Mouse (Mus musculus) thymus, adult 2 months (tissue): ENCODE results near the gene Tenm4. TPM values are rescaled to one million over a fixed set of nuclear protein-coding genes. Genes with fewer than 3 reads are reported as not detected.

ENCODE experiments used
- DNase-seq: peaks from one replicate; pipeline ENCODE4 v3.0.0; 2021
- H3K27ac ChIP-seq: fragments of 200-500 bp; 2 replicates; pipeline ENCODE4 v1.5.1; 2012; ENCODE audit warnings: low read length, control low read depth; ENCODE audit not compliant: control insufficient read depth, insufficient read depth
- H3K27me3 ChIP-seq: fragments of 200-500 bp; 2 replicates; pipeline ENCODE4 v1.6.1; 2012; ENCODE audit warnings: mild to moderate bottlenecking, low read length, moderate library complexity, mixed read lengths; ENCODE audit not compliant: control insufficient read depth, insufficient read depth
- H3K36me3 ChIP-seq: fragments of 200-500 bp; 2 replicates; pipeline ENCODE4 v1.6.1; 2012; ENCODE audit warnings: mild to moderate bottlenecking, low read length, moderate library complexity; ENCODE audit not compliant: control insufficient read depth, insufficient read depth
- H3K4me1 ChIP-seq: fragments of 200-500 bp; replicated peaks from 2 replicates; pipeline ENCODE4 v1.6.1; 2012; ENCODE audit warnings: low read length; ENCODE audit not compliant: control insufficient read depth, insufficient read depth
- H3K4me3 ChIP-seq: fragments of 200-500 bp; 2 replicates; pipeline ENCODE4 v1.5.1; 2012; ENCODE audit warnings: mild to moderate bottlenecking, low read length, control low read depth, moderate library complexity; ENCODE audit not compliant: control insufficient read depth, insufficient read depth
- CTCF ChIP-seq: fragments of 200-500 bp; IDR thresholded peaks from 2 replicates; pipeline ENCODE4 v1.5.1; 2012; ENCODE audit warnings: mild to moderate bottlenecking, control low read depth, low read length, moderate library complexity, borderline replicate concordance; ENCODE audit not compliant: control insufficient read depth, poor library complexity, insufficient read depth; ENCODE audit errors: extremely low read depth
- POLR2A ChIP-seq: fragments of 200-500 bp; IDR thresholded peaks from 2 replicates; pipeline ENCODE4 v1.6.1; 2012; ENCODE audit warnings: mild to moderate bottlenecking, low read length, control low read depth, moderate library complexity; ENCODE audit not compliant: control insufficient read depth, poor library complexity, insufficient read depth; ENCODE audit errors: extremely low read depth
- WGBS: fragments of 180-500 bp; shearing (Covaris S2); methylation state at CpG from one replicate; pipeline ENCODE4 v1.1.7; 2018; 5-methylcytosine and 5-hydroxymethylcytosine counted together
- polyA plus RNA-seq: library from polyadenylated mRNA; depleted of rRNA; stranded (reverse); fragments of >200 nt; gene quantifications from 2 replicates; pipeline ENCODE4 v1.2.3, GENCODE M21; 2012

Gene Tenm4
- polyA plus RNA-seq, 1 experiment = 2.7 TPM

DNA sequence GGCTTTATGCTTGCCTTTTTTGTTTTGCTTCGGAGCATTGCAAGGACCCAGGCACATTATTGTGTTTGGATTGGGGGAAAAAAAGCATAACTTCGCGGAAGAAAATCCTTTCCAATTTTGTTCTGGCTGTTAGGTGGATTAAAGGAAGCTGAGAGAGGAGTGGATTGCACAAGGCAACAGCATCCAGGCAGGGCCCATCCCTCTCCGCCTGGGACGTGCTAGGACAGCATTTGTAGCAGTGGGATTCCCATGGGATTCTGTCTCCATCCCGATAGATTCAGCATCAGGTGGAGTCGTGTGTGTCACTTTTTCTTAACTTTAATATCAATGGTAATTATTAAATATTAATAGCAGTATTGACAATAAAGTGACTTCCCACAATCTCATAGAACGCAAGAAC, 255.9 kb downstream of the Tenm4 start:
- TF ChIP-seq POLR2A (no peak), CTCF (no peak)
- Histone ChIP-seq H3K4me1 (no peaks in the 10 kb centered on the region), H3K4me3 (no peak overlapping the region), H3K36me3 (no peaks in the 10 kb centered on the region), H3K27ac (no peak overlapping the region), H3K27me3 (no peaks in the 10 kb centered on the region)
- DNase-seq = no peak
- WGBS = 82% methylated on average over 8 of the region's 8 CpGs

DNA sequence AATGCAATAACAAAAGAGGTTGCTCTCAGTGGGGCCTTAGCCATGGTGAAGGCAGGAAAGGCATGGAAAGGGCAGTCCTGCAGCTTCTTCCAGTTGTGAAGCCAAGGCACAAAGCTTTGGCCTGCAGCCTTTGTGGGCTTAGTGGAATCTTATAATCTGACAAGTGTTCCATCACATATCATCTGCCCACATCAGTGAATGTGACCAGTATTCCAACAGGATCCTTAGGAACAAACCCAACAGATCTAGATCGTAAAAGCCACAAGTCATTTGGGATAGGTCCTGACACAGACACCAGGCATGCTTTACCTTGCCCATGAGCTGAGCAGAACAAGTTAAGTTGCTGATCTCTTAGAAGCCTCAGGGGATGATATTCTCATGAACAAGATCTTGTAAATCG, 262.3 kb downstream of the Tenm4 start:
- H3K27me3 ChIP-seq = no peaks in the 10 kb centered on the region
- TF ChIP-seq POLR2A (no peak), CTCF (no peak)
- H3K36me3 ChIP-seq = no peaks in the 10 kb centered on the region
- no peak overlapping the region for H3K27ac ChIP-seq
- 94% methylated on average over 2 of the region's 2 CpGs for WGBS
- H3K4me3 ChIP-seq = no peak overlapping the region
- no peak for DNase-seq
- no peaks in the 10 kb centered on the region for H3K4me1 ChIP-seq

DNA sequence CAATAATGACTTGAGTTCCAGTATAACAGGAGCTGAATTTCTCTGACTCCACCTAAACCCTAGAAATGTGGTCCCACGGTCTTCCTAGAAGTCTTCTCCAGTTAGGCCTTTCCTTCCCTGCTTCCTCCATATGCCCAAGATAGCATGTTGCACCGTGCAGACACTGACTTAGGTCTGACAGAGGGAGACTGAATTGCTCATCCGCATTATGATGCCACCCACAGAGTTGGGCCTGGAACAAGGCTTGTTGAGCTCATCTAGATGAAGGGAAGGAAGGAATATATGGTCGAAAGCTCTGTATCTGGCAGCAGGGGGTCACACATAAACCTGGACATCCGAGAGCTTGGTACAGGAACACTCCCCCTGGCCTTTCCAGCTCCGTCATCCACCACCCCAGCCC, 267.3 kb downstream of the Tenm4 start:
- H3K4me1 ChIP-seq = no peaks in the 10 kb centered on the region
- H3K27ac ChIP-seq = no peak overlapping the region
- no peak overlapping the region for H3K4me3 ChIP-seq
- no peak for DNase-seq
- TF ChIP-seq POLR2A = no peak
- no peak for TF ChIP-seq CTCF
- WGBS = 95% methylated on average over 6 of the region's 6 CpGs
- H3K27me3 ChIP-seq = no peaks in the 10 kb centered on the region
- H3K36me3 ChIP-seq = no peaks in the 10 kb centered on the region

DNA sequence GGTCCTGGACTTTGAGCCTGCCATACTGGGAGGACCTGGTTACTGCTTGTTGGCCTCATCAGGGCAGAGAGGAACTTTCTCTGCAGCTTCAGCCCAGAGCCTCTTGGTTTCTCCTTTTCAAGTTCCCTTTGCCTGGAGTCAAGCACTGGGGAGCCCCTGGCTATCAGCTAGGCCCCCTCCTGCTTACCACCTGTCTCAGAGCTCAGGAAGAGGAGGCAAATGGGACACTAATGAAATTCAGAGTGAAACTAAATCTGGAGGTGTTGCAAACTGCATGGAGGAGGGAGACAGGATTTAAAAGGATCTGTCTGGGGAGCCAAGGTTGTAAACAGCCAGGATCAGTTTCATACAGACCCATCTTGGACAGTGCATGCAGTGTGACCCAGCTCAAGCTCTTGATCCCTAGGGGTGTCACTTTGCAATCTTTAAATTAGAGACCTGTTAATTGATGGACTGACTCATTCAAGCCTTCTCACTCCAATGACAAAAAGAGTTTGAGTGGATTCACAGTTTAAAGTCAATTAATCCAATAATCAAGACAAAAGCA, 269.2 kb downstream of the Tenm4 start:
- H3K4me3 ChIP-seq = no peak overlapping the region
- H3K27me3 ChIP-seq = no peaks in the 10 kb centered on the region
- TF ChIP-seq CTCF = no peak
- no peak for DNase-seq
- H3K4me1 ChIP-seq = no peaks in the 10 kb centered on the region
- H3K36me3 ChIP-seq = no peaks in the 10 kb centered on the region
- no peak overlapping the region for H3K27ac ChIP-seq

DNA sequence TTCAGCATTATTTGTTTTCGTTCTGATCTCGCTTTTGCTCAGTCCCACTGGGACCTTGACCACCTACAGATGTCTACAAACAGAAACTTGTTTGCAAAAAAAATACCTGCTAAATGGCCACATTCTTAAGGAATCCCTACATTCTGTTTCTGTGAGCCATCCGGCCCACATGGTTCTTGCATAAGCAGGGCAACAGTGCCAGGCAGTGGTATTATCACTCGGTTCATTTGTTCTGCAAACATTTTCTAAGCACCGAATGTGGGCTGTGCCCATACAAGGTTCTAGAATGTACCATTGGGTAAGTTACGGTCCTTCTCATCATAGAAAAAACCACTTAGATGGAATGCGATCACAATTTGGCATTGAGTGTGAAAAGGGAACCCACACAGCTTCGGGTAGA, 274.7 kb downstream of the Tenm4 start:
- Histone ChIP-seq H3K36me3 (no peaks in the 10 kb centered on the region), H3K27me3 (no peaks in the 10 kb centered on the region), H3K27ac (no peak overlapping the region), H3K4me1 (peaks cover 12% of the 10 kb centered on the region), H3K4me3 (no peak overlapping the region)
- DNase-seq = no peak
- WGBS = 93% methylated on average over 8 of the region's 8 CpGs
- TF ChIP-seq POLR2A (no peak), CTCF (no peak)

DNA sequence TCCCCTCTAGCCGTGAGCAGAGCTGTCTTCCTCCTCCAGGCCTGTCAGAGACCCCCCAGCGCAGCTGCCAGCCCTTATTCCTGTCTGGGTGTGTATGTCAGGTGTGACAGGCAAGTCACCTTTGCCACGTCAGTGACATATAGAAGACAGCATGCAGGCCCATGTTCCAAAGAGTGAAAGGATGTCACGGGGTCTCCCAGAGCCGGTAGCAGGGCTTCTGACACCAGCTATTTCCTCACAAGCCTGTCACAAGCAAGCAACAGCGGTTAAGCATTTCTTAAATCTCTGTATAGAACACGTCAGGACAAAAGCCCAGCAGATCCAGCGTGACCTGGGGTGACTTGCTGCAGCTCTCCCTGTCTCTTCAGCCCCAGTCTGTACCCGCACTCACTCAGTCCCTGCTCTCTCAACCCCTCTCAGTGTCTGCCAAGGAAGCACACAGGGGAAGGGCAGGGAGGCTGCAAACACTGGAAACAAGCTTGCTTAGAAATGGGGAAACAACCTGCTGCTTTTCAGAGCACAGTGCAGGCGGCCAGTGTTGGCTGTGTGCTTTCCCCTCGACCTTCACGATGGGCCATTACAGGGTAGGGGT, 276.9 kb downstream of the Tenm4 start:
- no peak overlapping the region for H3K4me3 ChIP-seq
- TF ChIP-seq CTCF (no peak), POLR2A (no peak)
- H3K4me1 ChIP-seq = peaks cover 12% of the 10 kb centered on the region
- peak; percentile 13 for DNase-seq
- 71% methylated on average over 12 of the region's 12 CpGs for WGBS
- H3K36me3 ChIP-seq = no peaks in the 10 kb centered on the region
- no peaks in the 10 kb centered on the region for H3K27me3 ChIP-seq
- peak overlapping the region; percentile 58 for H3K27ac ChIP-seq

DNA sequence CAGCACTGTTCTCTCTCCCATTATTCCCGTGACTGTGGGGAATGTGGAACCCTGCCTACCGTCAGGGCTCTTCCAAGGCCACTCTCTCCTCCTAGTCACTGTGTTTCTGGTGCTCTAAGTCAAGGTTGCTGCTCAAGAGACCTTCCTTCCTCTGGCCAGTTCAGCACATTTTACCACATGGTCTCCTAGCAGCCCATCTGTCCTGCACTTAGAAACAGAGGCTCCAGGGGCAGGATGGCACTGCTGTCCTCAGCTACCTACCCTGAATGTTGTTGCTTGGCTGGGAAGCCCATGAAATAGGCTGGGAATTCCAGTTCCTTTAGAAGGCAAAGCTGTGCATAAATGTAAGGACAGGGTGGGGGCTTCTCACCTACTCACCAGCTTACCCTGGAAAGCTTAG, 284.9 kb downstream of the Tenm4 start:
- no peak for DNase-seq
- H3K36me3 ChIP-seq = no peaks in the 10 kb centered on the region
- no peaks in the 10 kb centered on the region for H3K27me3 ChIP-seq
- H3K4me1 ChIP-seq = peaks cover 10% of the 10 kb centered on the region; the same call in 1 of the 2 replicates
- no peak overlapping the region for H3K4me3 ChIP-seq
- H3K27ac ChIP-seq = no peak overlapping the region
- no peak for TF ChIP-seq CTCF
- no peak for TF ChIP-seq POLR2A
- 89% methylated on average over 2 of the region's 2 CpGs for WGBS
